Mouse (Mus musculus) ovary, postnatal 10 days (tissue): Measurements from ENCODE around the gene Blnk.

ENCODE experiments used
- DNase-seq: peaks from one replicate; pipeline ENCODE4 v3.0.0; 2022; ENCODE audit warnings: low spot score

The Blnk gene

DNA sequence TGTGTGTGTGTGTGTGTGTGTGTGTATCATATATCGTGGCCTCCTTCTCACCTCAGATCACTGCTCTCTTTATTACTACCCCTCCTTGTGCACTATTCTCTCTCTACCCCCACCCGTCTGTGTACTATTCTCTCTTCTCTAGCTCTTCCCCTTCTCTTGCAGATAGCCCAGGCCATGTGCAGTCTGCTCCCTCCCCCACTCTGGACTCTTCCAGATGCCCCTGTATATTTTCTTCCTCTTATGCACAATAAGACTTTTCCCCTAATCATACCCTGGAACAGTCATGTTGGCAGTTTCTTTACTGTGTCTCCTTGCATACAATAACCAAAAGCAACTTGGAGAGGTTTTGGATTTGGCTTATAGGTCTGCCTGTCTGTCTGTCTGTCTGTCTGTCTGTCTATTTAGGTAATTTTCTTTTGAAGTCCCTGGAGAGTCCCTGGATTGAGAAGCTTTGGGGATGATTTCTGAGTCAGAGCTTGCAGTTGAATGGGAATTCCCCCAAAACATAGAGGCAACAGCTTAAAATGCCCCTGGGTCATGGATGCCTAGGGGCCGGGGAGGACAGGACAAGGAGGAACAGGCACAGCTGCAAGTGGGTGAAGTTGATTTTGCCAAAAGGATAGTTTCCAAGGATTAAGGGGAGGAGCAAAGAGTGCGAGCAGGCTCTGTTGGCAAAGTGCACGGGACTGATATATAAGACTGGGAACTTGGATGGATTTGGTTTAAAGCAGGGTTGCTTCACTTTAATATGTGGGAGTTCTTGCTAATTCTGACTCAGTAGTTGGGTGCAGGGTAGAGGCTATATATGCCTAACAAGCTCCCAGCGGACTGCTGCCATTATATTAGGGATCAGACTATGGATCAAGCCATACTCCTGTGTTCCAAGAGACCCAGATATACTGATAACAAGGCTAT lies 29.1 kb downstream of the Blnk start:
- DNase-seq, result no peak

DNA sequence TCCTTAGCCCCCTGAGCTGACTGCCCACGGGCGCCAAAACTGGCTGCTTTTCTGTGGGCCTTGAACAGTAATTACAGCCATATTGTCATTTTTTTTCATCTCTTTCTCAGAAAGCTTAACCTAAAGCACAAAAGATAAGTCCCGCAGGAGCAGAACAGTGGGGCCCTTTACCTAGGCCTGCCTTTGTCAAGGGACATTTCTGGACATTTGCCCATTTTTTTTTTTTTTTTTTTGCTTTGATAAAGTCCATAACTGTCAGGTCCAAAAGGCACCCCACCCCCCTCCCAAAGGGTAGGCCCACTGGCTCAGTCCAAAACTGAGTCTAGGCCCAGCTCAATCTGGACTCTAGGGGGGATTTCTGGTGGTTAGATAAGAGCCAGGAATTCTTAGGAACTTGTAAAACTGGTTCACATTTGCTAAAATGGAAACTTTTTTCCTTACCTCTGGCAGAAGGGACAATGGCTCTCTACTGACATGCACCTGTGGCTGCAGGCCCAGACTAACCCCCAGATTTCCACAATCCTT lies 29.9 kb downstream of the Blnk start:
- DNase-seq, result no peak

DNA sequence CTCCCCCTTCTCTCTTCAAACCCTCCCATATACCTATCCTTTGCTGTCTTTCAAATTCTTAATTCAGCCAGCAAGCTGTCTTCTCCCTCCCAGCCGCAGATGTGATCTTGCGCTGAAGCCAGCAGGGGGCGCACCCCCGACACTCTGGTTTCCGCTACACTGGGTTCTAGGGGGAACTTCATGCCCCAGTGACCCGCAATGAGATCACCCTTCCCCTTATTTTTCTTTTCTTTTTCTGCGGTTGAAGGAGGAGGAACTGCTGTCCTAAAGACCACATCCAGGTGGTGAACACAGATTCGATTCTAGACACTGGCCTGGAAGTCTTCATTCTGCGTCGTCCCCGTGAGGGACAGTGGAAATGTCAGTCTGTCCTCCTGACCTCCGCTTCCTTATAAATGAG lies 31.3 kb downstream of the Blnk start:
- DNase-seq, result peak; percentile 24

DNA sequence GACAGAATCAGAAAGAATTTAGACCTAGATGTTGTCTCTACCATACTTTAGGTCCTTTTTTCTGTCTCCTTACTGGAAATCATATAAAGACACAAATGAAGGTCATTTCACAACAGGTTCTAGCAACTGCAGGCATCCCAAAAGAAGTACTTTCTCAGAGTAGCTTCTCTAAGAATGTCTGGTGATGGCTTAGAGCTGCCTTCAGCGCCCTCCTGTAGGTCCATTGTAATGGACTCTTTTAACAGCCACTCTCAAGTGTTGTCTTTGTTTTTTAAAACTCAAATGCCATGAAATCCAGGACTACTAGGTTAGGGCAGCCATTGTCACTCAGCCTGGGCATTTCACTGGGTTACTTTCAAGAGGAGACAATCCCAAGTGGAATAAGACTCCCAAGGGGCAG lies 35.4 kb downstream of the Blnk start:
- no peak for DNase-seq

DNA sequence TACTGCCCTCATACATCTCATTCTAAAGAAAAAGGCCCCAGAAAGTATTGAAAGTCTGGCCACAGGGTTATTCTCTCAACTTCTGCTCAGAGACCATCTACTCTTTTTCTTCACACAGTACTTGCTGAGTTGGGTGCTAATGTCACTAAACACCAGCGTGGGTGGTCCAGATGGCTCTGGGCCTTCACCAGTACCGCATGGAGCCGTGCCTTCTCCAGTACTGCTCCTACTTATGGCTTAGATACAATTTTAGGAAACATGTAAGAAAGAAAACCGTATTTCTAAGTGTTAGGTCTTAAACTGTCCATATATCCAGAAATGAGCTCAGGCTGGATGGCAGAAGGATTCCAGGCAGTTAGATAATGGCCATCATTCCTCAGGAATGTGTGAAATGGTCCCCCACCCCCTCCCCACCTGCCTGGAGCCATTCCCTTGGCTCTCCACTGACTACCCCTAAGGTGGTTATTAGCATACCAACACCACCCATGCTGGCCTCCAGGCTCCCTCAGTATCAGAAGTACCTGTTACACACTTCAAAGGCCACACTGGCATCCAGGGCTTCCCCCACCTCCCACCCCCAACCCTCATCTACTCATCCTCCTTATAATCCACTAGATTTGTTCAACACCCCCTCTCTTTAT lies 47.3 kb downstream of the Blnk start:
- no peak for DNase-seq

DNA sequence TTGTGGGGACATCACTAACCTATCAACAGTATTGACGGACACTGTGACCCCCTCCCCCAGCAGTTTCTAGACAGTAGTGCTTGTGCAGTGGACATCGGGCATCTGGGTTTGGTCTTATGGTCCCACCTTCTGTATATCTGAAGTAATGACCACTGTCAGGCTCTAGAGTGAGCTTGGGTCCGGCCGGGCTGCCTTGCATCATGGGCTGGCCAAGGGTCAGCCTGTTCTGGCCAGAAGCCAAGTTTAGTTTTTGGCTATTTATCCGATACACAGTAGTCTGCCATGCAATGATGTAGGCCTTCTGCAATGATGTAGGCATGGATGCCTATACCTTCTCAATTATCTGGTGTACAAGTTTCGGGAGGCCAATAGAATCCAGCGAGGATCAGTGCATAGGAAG lies 50.8 kb downstream of the Blnk start:
- DNase-seq, result no peak

DNA sequence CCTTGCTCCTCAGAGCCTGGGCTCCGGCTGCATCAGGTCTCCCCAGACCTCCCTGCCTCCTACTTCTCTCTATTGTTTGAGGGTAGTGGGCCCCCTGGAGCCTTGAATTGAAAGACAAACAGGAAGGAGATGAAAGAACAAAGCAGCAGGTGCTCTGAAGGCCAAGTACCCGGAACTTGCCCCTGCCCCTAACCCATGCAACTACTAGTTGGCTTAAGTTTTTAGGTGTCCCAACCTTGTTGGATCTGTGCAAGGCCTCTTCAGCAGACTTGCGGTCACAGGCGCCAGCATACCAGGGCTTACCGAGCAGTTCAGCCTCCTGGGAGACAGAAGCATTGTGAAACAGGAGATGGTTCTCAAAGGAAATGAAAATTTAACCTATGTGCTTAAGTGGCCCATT lies 58.3 kb downstream of the Blnk start:
- no peak for DNase-seq

DNA sequence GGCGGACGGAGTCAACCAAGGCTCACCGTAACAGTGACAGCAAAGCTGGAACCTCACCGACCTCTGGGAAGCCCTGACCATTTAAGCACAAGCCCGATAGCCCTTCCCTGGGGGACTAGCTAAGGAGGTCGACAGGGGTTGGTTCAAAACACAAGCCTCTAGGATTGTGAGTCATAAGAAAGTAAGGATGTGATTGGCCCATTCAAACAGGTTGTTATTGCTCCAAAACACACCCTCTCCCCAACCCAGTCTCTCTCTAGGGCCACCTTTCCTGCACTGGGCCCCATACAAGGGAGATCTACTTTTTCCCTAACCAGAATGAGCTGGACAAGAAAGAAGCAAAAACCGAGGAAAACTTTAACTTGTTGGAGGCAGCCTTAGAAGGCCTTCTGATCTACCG lies 59.0 kb downstream of the Blnk start:
- DNase-seq, result no peak

DNA sequence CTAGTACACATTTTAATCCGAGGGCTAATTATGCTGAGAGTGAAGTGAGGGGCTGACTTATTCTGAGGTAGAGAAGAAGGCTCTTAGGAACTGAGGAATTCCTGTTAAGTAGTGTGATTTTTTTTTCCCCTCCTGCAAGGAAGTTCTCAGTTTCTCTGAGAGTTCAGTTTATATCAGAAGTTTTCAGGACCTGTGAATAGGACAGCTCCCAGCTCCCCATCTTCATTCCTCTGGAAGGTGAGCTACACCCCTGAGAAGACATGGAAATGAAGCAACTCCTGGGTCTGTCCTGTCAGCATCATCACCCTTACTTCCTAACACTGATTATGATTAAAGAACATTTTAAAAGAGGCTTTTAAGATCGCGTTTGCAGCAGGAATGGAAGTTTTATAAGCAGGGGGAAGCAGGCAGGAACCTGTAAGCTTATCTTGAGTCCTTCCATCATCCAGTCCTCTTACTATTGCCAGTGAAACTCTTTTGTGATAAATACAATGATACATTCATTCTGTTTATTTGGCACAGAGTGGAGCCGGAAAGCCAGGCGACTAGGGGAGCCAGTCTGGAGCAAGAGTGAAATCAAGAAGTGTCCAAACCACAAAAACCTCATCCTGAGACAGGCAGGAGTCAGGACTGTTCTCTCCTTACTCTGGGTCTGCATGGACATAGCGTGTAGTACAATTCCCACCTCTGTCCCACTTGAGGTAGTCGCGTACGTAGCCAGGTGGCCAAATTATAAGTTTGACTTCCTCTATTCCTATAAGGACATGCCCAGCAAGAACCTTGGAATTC lies 62.6 kb downstream of the Blnk start:
- DNase-seq, result no peak

DNA sequence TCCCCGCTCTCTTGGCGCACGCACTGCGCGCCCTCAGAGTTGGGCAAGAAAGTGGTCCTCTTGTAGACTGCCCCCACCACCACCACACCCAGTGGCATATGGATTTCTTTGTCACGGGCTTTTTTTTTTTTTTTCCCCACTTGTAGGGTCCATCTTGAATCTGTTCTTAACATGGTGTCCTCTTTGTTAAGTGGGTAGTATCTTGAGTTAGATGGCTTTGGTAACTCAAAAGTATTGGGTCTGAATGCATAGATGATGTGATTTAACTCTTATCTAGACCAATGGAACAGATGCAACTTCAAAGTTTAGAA lies 99.0 kb downstream of the Blnk start:
- DNase-seq, result no peak

DNA sequence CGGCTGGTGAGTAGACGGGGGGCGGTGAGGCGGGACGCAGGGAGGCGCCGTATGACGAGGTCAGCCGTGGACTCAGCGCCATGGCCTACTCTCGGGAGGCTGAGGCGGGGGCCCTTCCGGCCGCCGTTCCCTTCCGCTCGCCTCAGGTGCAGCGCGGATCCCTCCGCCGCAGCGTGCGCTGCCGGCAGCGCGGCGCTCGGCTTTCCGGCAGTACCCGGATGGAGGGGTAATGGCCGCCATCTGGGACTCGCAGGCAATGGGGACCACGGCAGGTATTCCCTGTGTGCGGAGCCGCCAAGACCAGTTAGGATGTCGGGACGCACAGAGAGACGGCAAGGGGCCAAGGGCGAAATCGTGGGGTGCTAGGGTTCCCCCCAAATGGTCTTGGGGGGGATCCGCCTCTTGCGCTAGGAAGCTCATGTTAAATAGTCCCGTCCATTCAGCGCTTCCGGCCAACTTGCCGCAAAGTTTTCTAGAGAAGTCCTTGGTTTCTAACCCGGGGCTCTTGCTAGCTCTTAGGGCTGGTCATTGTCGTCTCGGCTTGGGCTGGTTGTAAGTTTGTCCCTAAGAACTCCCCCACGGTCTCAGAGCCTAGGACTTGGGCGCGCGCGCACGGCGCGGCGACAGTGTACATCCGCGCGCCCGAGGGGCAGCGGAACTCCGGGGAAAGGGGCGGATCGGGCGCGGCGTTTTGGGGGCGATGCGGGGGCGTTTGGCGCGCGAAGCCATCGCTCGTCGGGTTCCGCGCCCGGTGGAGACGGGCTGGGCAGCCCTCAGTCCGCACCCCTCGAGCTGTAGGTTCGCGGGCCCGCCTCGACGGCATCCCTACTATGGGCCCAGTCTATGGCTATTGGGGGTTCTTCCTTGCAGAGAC lies 99.6 kb downstream of the Blnk start, which contains the start of gene Zfp518a:
Gene Zfp518a, plus strand, starts transcription at position 187 of the 874 bp plus-strand sequence.
- peak; percentile 92 for DNase-seq

DNA sequence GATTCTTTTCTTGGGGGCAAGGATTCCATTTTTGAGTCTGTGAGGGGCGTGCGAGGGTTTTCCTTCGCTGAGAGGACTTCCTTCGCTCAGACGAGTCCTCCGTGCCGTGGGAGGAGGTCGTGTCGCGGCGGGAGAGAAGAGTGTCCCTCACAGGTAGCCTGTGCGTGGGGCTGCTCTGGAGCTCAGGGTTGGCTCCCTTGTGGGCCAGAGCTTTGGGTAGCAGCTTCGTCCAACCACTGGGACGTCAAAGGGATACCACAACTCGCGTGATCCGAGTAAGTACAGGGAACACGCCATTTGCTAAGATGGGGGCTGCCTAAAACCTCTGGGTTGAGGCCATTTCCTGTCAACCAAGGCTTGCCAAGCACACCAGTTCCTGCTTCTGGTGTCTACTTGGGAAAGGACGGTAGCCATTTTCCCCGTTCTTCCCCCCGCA lies 100.2 kb downstream of the Blnk start:
- no peak for DNase-seq

DNA sequence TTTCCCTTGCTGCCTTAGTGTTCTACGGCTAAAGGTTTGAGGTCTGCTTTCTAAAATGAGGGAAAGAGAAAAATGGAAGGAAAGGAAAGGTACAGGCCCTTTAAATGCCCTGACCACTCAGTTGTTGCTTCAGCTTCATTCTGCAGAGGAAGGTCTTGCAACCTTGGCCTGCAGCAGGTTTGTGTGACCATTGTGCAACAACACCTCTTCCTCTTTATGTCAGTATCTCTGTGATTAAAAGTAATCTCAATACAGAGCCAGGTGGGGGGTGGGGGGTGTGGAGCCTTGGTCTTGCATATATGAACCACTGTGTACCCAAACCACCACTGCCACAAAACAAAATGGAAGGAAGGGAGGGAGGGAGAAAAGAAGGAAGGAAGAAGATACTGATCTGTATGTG lies 105.4 kb downstream of the Blnk start:
- no peak for DNase-seq

DNA sequence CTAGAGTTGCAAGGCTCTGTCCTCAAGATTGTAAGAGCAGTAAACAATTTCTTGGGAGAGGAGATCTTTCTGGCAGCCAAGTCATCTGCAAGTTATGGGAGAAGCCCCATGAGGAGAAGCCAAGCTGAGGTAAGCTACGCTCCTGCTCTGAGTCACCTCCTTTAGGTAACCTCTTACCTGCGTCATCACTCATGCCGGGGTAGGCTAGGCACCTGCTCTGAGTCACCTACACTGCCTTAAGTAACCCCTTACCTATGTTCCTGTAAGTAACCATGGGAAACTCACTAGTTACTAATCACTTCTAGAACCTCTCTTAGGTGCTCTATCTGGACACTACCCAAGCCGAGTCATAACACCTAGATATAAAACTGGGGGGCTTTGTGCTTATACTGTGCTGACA lies 112.6 kb downstream of the Blnk start:
- no peak for DNase-seq
